Mouse (Mus musculus) retina, postnatal 7 days (tissue): ENCODE measurements around the gene 4930579F01Rik.

Experiments used
- DNase-seq: peaks from one replicate; pipeline ENCODE4 v3.0.0-alpha.2; 2012; ENCODE audit warnings: low read depth, low spot score

The 4930579F01Rik gene

GRCm38 (mm10) chr3:138216091-138216490 lies 22.5 kb upstream of the 4930579F01Rik start:
- DNase-seq: no peak

DNA sequence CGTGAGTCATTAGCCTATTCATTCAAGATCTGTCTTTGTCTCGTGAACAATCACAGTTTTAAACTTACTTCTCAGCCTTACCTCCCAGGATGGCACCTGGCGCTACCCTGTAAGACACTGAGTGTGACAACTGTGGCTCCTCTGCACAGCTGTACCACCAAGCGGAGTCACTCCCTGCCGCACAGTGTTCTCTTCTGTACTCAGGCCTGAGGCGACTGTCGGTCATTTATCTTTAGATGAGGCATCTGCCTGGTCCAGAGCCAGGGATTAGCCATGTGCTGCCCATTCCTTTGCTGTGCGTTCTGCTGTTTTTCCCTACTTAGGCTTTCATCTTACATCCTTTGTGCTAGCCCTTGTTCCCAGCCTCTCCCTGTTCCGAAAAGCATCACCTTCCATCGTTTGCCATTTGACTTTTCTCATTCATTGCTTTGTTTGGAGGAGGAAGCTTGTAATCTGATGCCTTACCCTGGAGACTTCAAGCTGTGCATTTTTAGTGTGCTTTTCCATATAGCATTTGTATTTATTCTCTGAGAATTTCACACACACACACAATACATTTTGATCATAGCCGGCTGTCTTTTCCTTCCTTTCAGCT lies 21.9 kb upstream of the 4930579F01Rik start:
- no peak for DNase-seq

DNA sequence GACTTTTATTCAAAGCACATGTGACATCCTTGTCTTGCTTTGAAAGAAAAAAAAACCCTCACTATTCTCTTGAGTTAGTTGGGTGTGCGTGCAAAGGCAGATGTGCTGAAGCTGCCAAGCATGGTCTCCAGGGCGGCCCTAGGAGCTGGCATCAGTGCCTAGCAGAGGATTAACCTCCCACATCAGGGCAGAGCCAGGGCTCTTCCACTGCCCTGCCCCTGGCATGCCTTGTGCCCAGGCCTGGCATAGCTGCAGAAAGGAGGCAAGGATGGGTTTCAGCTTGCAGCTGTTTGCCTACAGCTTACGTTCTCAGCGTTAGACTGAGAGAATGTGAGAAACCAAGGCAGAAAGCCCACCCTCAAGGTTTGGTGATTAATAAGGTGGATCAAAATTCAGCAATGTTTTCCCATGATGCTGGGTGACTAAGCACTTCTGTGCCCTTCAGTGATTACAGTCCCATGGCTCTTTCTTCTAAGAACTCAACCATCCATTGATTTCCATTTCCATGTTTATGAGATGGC lies 18.9 kb upstream of the 4930579F01Rik start:
- no peak for DNase-seq

DNA sequence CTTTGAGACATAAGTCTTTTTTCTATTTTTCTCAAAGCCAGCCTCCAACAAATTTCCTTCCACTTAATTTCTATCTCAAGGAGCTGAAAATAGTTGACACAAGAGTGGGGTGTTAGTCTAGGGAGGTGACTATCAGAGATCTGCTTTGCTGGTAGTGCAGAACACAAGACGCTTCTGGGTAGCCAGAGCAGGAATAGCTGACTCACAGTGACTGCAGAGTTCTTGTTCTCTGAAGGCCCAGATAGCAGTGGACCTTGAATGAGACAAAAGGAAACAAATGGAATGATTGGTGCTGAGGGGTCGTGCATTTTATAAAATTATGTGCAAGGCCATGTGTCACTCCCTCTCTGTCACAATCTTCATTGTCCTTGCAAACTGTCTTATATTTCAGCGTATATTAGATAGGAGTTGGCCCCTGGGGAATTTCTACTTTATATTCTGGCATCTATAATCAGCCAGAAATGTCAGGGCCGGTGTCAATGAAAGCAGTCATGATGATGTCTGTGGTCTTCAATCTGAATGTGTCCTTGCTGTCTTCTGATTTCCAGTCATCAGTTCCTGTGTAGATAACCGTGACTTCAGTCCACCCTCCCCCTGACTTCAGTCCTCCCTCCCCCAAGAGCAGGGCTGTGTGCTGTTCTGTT lies 16.9 kb upstream of the 4930579F01Rik start:
- no peak for DNase-seq

- no peak for DNase-seq
Measured at GRCm38 (mm10) chr3:138208821-138209220, 15.2 kb upstream of the 4930579F01Rik start.

DNA sequence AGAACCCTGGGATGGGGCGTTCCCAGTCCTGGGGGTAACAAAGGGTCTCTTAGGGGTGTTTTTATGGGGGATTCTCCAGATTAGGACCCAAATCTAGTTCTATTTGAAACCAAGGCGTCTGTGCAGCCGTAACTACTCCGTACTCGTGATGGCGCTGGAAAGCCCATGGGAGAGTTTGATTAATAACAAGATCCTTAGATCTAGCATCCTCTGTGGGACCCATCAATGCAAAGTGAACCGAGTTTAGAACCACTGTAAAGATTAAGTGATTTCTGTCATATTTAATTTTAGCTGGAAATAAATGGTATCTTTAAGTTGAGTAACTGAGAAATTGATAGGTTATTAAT lies 5.1 kb upstream of the 4930579F01Rik start:
- DNase-seq: no peak

- DNase-seq: peak; percentile 83
Measured at GRCm38 (mm10) chr3:138197973-138198721, 4.5 kb upstream of the 4930579F01Rik start.

DNA sequence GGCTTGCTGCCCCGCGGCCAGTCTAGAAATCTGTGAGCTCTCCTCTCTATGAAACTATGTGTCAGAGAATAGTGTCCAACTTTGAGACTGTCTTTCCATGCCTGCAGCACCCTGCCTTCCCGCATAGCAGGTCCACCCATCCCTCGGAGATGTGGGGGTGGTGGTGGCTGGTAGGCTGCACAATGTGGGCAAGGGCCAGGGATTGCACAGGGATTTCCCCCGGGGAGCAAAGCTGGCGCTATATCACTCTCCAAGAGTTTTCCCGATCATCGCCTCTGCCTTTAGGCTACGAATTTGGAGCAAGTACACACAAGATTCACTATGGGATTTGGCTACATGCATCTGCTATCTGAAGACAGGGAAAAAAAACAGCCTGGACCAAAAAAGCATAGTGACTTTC lies 3.9 kb upstream of the 4930579F01Rik start:
- no peak for DNase-seq

DNA sequence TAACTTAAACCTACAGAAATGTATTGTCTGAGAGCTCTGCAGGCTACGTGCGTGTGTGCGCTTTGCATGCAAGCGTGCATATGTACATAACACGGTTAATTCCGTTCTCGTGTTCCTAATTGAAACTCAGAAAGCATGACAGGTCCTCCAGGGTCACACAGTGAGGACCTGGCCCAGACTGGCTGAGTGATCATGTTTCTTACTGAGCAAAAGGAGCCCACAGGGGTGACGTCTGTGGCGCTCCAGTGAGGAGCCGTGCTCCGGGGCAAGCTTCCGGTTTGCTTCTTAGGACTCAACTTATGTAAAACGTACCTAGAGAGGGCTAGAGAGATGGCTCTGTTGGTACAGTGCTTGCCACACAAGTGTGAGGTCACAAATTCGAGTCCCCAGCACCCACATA lies 3.5 kb upstream of the 4930579F01Rik start:
- DNase-seq: no peak

GRCm38 (mm10) chr3:138192260-138192659 lies 1.4 kb downstream of the 4930579F01Rik start:
- DNase-seq: no peak

GRCm38 (mm10) chr3:138185995-138186930 lies 7.4 kb downstream of the 4930579F01Rik start:
- DNase-seq: no peak

DNA sequence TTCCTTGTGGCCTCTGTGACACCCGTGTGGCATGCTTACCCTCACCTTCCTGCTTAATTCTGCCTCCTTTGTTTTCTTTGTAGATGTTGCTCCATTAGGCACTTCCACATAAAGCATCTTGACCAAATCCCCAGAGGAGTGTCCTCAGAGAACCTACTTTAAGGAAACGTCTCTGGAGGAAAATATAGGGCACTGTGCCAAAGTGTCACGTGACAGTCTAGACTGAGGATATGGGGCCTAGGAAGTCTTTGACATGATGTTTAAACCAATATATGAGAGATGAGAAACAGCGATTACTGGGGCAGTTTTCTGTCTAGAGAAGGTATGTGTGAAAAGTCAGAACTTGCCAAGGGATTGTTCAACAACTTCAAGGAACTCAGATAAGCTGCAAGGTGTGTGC lies 8.3 kb downstream of the 4930579F01Rik start:
- no peak for DNase-seq

GRCm38 (mm10) chr3:138183371-138183770 lies 10.3 kb downstream of the 4930579F01Rik start:
- no peak for DNase-seq

DNA sequence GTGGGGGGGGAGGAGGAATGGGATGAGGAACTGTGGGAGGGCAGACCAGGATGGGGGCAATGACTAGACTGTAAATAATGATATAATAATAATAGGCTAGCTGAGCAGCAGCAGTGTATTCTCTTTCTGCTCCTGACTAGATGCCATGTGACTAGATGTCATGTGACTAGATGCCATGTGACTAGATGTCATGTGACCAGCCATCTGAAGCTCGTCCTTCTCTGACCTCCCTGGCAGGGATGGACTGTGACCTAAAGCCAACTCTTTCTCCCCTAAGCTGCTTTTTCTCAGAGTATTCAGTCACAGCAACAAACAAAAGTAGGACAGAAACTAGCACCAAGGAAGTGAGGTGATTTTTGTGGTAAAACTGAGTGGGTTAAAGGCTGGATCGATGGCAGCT lies 11.6 kb downstream of the 4930579F01Rik start:
- no peak for DNase-seq

DNA sequence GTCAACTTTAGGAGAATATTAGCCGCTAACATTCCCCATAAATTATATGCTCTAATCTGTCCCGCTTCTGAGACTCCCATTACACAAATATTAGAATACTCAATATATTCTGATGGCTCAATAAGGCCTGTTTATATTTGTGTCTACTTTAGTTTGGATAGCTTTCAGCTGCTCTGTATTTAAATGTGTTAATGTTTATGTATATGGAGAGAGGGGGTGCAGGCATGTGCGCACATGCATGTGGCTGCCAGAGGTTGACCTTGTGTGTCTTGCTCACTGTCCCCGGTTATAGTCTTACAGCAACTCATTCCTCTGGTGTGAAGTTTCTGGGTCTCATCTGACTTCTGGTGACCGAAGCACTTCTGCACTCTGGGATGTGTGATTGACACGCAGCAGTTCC lies 18.1 kb downstream of the 4930579F01Rik start:
- no peak for DNase-seq

- no peak for DNase-seq
Measured at GRCm38 (mm10) chr3:138173291-138173690, 20.3 kb downstream of the 4930579F01Rik start.

GRCm38 (mm10) chr3:138162553-138163183 lies 31.0 kb downstream of the 4930579F01Rik start:
- DNase-seq: no peak

DNA sequence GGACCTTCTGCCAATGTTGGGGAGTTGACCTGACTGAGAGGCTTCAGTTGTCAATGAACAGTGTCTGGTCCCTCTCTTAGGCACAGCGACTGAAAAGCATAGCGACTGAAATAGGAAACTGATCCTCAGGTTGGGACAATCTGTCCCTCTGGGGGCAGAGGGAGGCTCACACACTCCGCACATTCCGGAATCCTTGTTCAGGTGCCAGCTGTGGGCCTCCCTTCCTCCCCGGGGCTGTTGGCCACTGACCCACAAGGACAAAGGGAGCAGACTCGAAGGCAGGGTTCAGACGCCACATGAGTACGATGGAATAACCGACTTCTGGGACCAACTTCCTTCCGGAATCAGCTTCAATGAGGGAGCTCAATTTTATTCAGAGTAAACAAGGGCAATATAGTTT lies 32.0 kb downstream of the 4930579F01Rik start:
- DNase-seq: no peak

DNA sequence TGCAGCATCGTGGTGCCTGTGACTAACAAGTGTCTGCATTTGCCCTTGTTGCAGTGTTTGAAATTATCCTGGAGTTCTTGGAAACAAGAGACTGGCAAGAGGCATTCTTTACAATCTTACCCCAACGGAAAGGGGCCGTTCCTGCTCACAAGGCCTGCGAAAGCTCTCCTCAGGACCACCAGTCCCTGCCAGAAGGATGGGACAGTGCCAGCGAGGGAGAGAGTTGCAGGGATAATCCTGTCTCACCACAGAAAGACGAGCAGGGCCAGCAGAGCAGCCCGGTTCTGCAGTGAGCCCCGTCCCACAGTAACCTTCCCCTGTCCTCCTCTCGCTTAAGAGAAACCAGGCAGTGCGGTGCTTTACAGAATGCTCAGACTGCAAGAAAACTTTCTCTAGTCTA lies 37.0 kb downstream of the 4930579F01Rik start:
- no peak for DNase-seq

- DNase-seq: no peak
Measured at GRCm38 (mm10) chr3:138155062-138155461, 38.6 kb downstream of the 4930579F01Rik start.

GRCm38 (mm10) chr3:138148811-138149210 lies 44.8 kb downstream of the 4930579F01Rik start:
- no peak for DNase-seq
